Mouse (Mus musculus) midbrain, embryonic 11.5 days (tissue): ENCODE results near the gene Cdc42bpg. TPM values are rescaled to one million over a fixed set of nuclear protein-coding genes. Genes with fewer than 3 reads are reported as not detected.

Experiments used
- ATAC-seq: fragments of 200-750 bp; cut with Nextera tagmentation; 2 replicates; pipeline ENCODE4 v1.8.0; 2017; ENCODE audit warnings: moderate TSS enrichment, moderate library complexity; ENCODE audit not compliant: low FRiP score
- DNase-seq: peaks from one replicate; pipeline ENCODE4 v3.0.0; 2015; ENCODE audit warnings: low spot score; ENCODE audit errors: missing footprints
- H3K27ac ChIP-seq: fragments of 300-500 bp; sonication (generic); 2 replicates; pipeline ENCODE4 v1.5.1; 2014; ENCODE audit warnings: low read depth, low read length
- H3K27me3 ChIP-seq: fragments of 300-500 bp; sonication (generic); 2 replicates; pipeline ENCODE4 v1.6.1; 2014; ENCODE audit warnings: mild to moderate bottlenecking, low read length, moderate library complexity, mixed read lengths; ENCODE audit not compliant: control insufficient read depth, insufficient read depth
- H3K36me3 ChIP-seq: fragments of 300-500 bp; sonication (generic); 2 replicates; pipeline ENCODE4 v1.6.1; 2014; ENCODE audit warnings: mild to moderate bottlenecking, low read length, moderate library complexity, mixed read lengths; ENCODE audit not compliant: control insufficient read depth, insufficient read depth
- H3K4me1 ChIP-seq: fragments of 300-500 bp; sonication (generic); 2 replicates; pipeline ENCODE4 v1.6.1; 2014; ENCODE audit warnings: low read length; ENCODE audit not compliant: control insufficient read depth, insufficient read depth
- H3K4me2 ChIP-seq: fragments of 300-500 bp; sonication (generic); 2 replicates; pipeline ENCODE4 v1.6.1; 2014; ENCODE audit warnings: mild to moderate bottlenecking, moderate library complexity
- H3K4me3 ChIP-seq: fragments of 300-500 bp; sonication (generic); 2 replicates; pipeline ENCODE4 v1.5.1; 2014; ENCODE audit warnings: low read depth, low read length
- H3K9ac ChIP-seq: fragments of 300-500 bp; sonication (generic); 2 replicates; pipeline ENCODE4 v1.6.1; 2014; ENCODE audit warnings: low read length
- H3K9me3 ChIP-seq: fragments of 300-500 bp; sonication (generic); 2 replicates; pipeline ENCODE4 v1.6.1; 2016; ENCODE audit warnings: low read length; ENCODE audit not compliant: control insufficient read depth
- WGBS: fragments of 180-500 bp; shearing (Covaris S2); extraction: QIAGEN DNeasy Blood & Tissue Kit; methylation state at CpG from one replicate; pipeline ENCODE4 v1.1.7; 2014; 5-methylcytosine and 5-hydroxymethylcytosine counted together
- polyA plus RNA-seq: library from polyadenylated mRNA; unstranded; fragments of >200 nt; fragmentation: Nextera tagmentation; extraction: Ambion mirVana; gene quantifications from 2 replicates; pipeline ENCODE4 v1.2.1, GENCODE M21; 2014

Gene Cdc42bpg
- polyA plus RNA-seq, 1 experiment from 2014 or later, result 0.42 TPM

GRCm38 (mm10) chr19:6347615-6348014, 41.4 kb downstream of the Cdc42bpg start:
- Histone ChIP-seq H3K27me3 (no peaks in the 10 kb centered on the region), H3K9me3 (no peaks in the 10 kb centered on the region), H3K36me3 (no peaks in the 10 kb centered on the region)

GRCm38 (mm10) chr19:6348717-6349116, 42.5 kb downstream of the Cdc42bpg start:
- Histone ChIP-seq H3K9ac (no peak overlapping the region), H3K9me3 (no peaks in the 10 kb centered on the region), H3K4me1 (peaks cover 2% of the 10 kb centered on the region; the same call in 1 of the 2 replicates), H3K27me3 (no peaks in the 10 kb centered on the region), H3K4me2 (no peak overlapping the region), H3K36me3 (no peaks in the 10 kb centered on the region), H3K4me3 (no peak overlapping the region), H3K27ac (no peak overlapping the region)
- ATAC-seq (no peak), DNase-seq (peak; percentile 83)
- 70% methylated on average over 9 of the region's 9 CpGs for WGBS

More at GRCm38 (mm10) chr19:6347615-6348014, 41.4 kb downstream of the Cdc42bpg start:
- Histone ChIP-seq H3K4me3 (no peak overlapping the region), H3K27ac (no peak overlapping the region), H3K9ac (no peak overlapping the region), H3K4me1 (peaks cover 2% of the 10 kb centered on the region; the same call in 1 of the 2 replicates), H3K4me2 (no peak overlapping the region)
- ATAC-seq (no peak), DNase-seq (peak; percentile 51)
- WGBS, result 95% methylated on average over 4 of the region's 4 CpGs

- Histone ChIP-seq H3K27me3 (no peaks in the 10 kb centered on the region), H3K36me3 (no peaks in the 10 kb centered on the region), H3K9ac (no peak overlapping the region), H3K4me1 (peaks cover 2% of the 10 kb centered on the region; the same call in 1 of the 2 replicates), H3K4me2 (no peak overlapping the region), H3K9me3 (no peaks in the 10 kb centered on the region), H3K27ac (no peak overlapping the region), H3K4me3 (no peak overlapping the region)
- 50% methylated on average over 14 of the region's 14 CpGs for WGBS
- DNase-seq, result no peak
- ATAC-seq, result no peak
Measured at GRCm38 (mm10) chr19:6349215-6349983, 43.1 kb downstream of the Cdc42bpg start.

GRCm38 (mm10) chr19:6351431-6352106, 45.3 kb downstream of the Cdc42bpg start:
- WGBS, result 61% methylated on average over 14 of the region's 14 CpGs
- Histone ChIP-seq H3K4me1 (peaks cover 2% of the 10 kb centered on the region; the same call in 1 of the 2 replicates), H3K27me3 (no peaks in the 10 kb centered on the region), H3K36me3 (no peaks in the 10 kb centered on the region), H3K4me2 (no peak overlapping the region), H3K9ac (no peak overlapping the region), H3K9me3 (no peaks in the 10 kb centered on the region), H3K27ac (no peak overlapping the region), H3K4me3 (no peak overlapping the region)
- DNase-seq (no peak), ATAC-seq (no peak)

- H3K4me2 ChIP-seq, result no peak overlapping the region
- H3K36me3 ChIP-seq, result no peaks in the 10 kb centered on the region
- H3K4me1 ChIP-seq, result peaks cover 2% of the 10 kb centered on the region; the same call in 1 of the 2 replicates
- H3K9ac ChIP-seq, result no peak overlapping the region
- H3K27me3 ChIP-seq, result no peaks in the 10 kb centered on the region
- no peak overlapping the region for H3K27ac ChIP-seq
- H3K4me3 ChIP-seq, result no peak overlapping the region
- ATAC-seq, result no peak
- 91% methylated on average over 2 of the region's 2 CpGs for WGBS
- no peaks in the 10 kb centered on the region for H3K9me3 ChIP-seq
- no peak for DNase-seq
Measured at GRCm38 (mm10) chr19:6352107-6352505, 45.9 kb downstream of the Cdc42bpg start.

GRCm38 (mm10) chr19:6354030-6354429, 47.8 kb downstream of the Cdc42bpg start:
- Histone ChIP-seq H3K9me3 (no peaks in the 10 kb centered on the region), H3K9ac (no peak overlapping the region), H3K4me1 (peaks cover 2% of the 10 kb centered on the region; the same call in 1 of the 2 replicates), H3K27me3 (no peaks in the 10 kb centered on the region), H3K27ac (no peak overlapping the region), H3K4me2 (no peak overlapping the region), H3K36me3 (no peaks in the 10 kb centered on the region), H3K4me3 (no peak overlapping the region)
- DNase-seq (no peak), ATAC-seq (no peak)
- WGBS, result 85% methylated on average over 7 of the region's 7 CpGs

- no peak for ATAC-seq
- H3K4me3 ChIP-seq, result no peak overlapping the region
- no peak overlapping the region for H3K4me2 ChIP-seq
- whole genome bisulfite sequencing, result 85% methylated on average over 3 of the region's 3 CpGs
- H3K9ac ChIP-seq, result no peak overlapping the region
- H3K4me1 ChIP-seq, result peaks cover 11% of the 10 kb centered on the region
- no peaks in the 10 kb centered on the region for H3K9me3 ChIP-seq
- no peaks in the 10 kb centered on the region for H3K27me3 ChIP-seq
- H3K36me3 ChIP-seq, result peaks cover 7% of the 10 kb centered on the region; the same call in 1 of the 2 replicates
- no peak for DNase-seq
- H3K27ac ChIP-seq, result no peak overlapping the region
Measured at GRCm38 (mm10) chr19:6361291-6361690, 55.0 kb downstream of the Cdc42bpg start.

DNA sequence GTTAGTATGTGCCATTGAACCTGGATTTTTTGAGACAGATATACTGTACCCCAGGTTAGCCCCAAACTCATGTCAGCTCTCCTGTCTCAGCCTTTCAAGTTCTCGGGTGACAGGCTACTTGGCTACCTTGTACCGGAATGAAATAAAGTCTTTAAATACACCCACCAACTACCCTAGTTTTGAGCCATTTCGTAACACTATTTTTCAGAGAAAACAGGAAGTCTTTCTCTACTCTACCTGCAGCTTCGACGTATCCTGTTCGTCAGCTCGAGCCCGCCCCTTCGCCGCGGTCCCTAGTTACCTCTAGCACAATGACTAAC, 56.8 kb downstream of the Cdc42bpg start:
- peak overlapping the region; percentile 11; the same call in 1 of the 2 replicates for H3K27ac ChIP-seq
- 2% methylated on average over 11 of the region's 11 CpGs for WGBS
- H3K36me3 ChIP-seq, result peaks cover 17% of the 10 kb centered on the region
- peak overlapping the region; percentile 100 for H3K4me3 ChIP-seq
- peaks cover 11% of the 10 kb centered on the region for H3K4me1 ChIP-seq
- no peak; the same call in 1 of the 2 replicates for ATAC-seq
- DNase-seq, result no peak
- H3K9ac ChIP-seq, result peak overlapping the region; percentile 22; the same call in 1 of the 2 replicates
- H3K4me2 ChIP-seq, result peak overlapping the region; percentile 53
- H3K9me3 ChIP-seq, result no peaks in the 10 kb centered on the region
- no peaks in the 10 kb centered on the region for H3K27me3 ChIP-seq
